Mouse (Mus musculus): Measurements from ENCODE around the gene Gkn2.

Gkn2 gene

GRCm38 (mm10) chr6:87373057-87373456 is at the start of gene Gkn2:
Gene Gkn2 (plus strand): TSS chr6:87373357.
- DNase-seq: no peak

GRCm38 (mm10) chr6:87323381-87323780 is 49.8 kb upstream of the Gkn2 start:
- DNase-seq: peak; percentile 76

DNA sequence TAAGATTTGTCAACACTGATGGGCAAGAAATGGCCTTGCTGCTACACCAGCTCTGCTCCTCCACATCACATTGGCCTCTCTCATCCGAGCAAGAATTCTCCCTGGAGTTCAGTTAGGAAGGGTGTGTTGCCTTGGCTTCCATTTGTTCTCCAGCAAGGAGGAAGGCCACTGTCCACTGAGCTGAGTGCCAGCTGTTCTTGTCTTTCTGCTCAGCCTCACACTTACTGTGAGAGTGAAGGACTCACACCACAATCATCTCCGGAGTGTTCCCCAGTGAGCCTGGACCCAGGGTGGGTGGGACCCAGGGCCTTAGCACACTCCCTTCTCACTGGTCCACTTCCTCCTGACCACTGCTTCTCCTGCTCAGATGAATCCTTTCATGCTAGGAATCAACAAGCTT is 46.2 kb upstream of the Gkn2 start:
- DNase-seq: no peak

DNA sequence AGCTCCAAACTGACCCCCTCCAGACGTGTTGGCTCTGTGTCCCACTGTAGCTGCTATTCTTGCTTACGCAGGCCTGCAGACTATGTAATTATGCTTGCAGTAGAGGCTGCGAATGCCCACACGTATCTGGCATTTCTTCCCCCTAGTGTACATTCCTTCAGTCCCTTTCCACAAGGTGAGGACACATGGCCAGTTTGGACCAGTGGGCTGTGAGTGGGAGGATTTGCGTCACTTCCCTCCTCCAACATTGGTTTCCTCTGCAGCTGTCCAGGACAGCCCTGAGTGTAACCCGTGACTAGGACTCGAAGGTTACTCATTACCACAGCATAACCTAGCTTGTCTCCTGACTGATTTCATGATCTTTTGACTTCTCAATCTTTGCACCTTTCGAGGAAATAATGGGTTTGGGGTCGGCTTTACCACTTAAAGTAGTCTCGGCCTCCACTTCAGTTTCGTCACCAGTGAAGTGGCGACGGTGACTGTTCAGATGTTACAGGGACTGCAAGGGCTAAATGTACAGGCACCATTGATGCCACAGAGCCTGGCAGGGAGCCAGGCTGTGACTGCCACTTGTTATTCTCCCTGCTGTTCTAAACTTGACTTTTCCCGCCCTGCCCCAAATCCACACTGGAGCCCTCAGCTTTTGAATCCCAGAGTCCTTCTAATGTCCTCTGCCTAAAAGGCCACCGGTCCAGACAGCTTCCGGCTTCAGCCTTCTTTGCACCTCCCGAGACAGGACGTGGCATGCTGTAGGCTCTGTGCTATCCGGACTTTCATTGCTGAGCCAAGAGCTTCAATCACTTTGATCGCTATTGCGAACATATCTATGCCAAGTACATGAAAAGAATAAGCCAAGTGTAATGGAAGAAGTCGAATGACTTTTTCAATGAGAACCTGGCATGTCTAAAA is 44.6 kb upstream of the Gkn2 start:
- peak; percentile 46 for DNase-seq

DNA sequence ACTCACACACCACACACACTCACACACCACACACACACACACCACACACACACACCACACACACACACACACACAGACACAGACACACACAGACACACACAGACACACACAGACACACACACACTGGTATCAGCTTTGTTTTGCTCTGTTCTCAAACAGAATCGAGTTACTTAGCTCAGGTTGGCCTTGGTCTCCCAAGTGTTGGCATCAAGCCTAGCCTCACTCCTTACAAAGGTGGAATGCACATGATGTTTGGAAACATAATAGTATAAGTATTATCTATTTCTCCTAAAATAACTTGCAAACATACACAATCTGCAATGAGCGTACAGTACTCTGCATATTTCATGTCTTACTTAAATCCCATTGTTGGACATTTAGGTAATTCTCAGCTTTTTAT is 40.8 kb upstream of the Gkn2 start:
- peak; percentile 18 for DNase-seq

- peak; percentile 57 for DNase-seq
Observed at GRCm38 (mm10) chr6:87334361-87335090, 38.6 kb upstream of the Gkn2 start.

GRCm38 (mm10) chr6:87335091-87335934 is 37.8 kb upstream of the Gkn2 start, which contains the start of gene Antxr1:
Gene Antxr1 (minus strand): TSS chr6:87335821.
- peak; percentile 58 for DNase-seq

DNA sequence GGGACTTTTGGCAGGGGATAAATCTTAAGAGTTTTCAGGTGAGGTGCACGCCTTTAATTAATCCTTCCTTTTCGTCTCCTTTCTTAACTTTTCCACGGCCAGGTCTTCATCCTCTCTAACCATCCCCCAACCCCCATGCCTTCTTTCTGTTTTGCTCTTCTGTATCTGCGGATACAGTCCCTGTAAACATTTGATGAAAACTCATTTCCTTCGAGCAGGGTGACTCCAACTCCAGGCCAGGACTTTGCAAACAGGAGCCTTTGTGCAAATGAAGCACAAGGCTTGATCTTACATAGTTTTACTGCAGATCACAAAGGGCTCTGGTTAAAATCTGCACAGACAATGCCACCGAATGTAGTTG is 37.2 kb upstream of the Gkn2 start:
- DNase-seq: peak; percentile 70

- DNase-seq: no peak
Observed at GRCm38 (mm10) chr6:87350829-87351228, 22.3 kb upstream of the Gkn2 start, which contains the start of gene Gkn1. Gene Gkn1 (minus strand): TSS chr6:87350942.

DNA sequence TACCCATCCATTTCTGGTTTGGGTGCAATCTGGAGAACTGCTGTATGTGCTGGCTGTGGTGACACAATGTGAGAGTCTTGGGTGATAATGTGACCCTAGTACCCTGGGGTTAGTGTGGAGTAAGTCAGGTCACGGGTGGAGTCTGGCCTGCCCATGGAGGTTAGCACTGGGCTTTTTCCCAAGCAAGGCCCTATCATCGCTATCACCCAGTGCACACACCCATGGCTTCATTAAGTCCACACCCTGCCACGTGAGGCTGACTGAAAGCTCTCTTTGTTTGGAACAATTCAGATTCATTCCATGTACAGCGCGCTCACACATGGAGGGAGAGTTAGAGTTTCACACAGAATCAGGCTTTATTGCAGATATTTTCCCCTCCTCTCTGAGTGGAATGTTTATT is 18.7 kb upstream of the Gkn2 start:
- peak; percentile 18 for DNase-seq

DNA sequence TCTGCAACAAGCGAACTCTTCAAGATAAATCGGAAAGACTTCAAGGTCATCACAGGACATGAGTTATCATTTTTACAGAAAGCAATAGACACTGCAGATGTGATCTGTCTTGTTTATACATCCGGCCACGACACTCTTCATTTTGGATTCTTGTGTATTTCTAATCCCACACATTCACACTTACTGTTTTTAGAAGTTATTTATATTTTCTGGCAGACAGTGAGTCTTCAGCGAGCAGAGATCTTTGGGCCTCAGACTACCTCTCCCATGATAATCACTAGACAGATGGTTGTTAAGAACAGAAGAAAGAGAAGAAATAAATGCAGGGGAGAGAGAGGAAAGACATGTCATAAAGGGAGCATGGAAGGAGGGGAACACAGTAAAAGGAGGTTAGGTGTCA is 3.9 kb upstream of the Gkn2 start:
- DNase-seq: no peak

- DNase-seq: peak; percentile 61
Observed at GRCm38 (mm10) chr6:87383926-87384691, 11.0 kb downstream of the Gkn2 start.

- DNase-seq: no peak
Observed at GRCm38 (mm10) chr6:87384761-87385160, 11.6 kb downstream of the Gkn2 start.

DNA sequence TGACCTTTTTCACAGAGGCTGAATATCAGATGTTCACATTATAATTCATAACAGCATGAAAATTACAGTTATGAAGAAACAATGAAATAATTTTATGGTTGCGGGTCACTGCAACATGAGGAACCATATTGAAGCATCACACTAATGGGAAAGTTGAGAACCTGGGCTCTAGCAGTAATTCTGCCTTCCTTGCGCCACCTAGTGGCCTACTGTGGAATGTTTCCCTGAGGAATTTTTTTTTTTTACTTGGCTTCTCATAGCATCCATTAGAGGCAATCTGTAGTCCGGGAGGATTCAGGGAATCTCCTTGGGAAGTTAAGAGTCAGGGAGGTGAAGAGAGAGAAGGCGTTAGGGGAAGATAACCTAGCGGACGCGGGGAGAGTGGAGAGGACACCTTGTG is 13.0 kb downstream of the Gkn2 start:
- peak; percentile 85 for DNase-seq

GRCm38 (mm10) chr6:87386681-87387080 is 13.5 kb downstream of the Gkn2 start:
- DNase-seq: no peak

GRCm38 (mm10) chr6:87388877-87389276 is 15.7 kb downstream of the Gkn2 start, which contains the start of gene Gkn3:
Gene Gkn3 (minus strand): TSS chr6:87388935.
- peak; percentile 50 for DNase-seq

GRCm38 (mm10) chr6:87389455-87389989 is 16.4 kb downstream of the Gkn2 start:
- no peak for DNase-seq

DNA sequence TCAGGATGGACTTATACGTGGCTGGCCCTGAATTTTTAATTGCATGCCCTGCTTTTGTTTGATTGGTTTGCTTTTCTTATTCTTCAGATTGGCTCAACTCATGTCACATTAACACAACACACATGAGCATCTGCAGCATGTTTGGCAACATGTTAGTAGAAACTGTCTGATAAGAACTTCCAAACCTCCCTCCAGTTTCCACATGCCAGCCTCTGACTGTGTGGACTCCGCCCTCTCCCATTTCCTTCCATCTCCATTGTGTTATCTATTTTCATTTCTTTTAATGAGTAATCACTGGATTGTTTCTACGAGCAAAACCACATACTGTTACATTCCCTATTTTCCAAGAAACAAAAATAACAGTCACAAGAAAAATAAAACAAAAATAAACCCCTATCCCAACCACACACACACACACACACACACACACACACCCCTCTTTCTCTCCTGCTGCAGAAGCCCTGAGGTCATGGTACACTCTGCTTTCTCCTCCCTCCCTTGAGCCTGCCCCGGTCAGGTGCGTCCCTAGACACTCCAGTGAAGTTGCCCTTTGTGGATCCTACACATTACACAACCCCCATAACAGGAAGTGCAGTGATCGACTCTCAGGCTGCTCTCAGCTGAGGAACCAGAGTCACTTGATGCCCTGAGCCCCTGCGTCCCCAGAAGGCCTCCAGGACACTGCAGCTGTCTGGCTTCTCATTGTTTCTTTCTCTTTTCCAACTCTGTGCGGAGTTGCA is 20.5 kb downstream of the Gkn2 start:
- DNase-seq: peak; percentile 51

- no peak for DNase-seq
Observed at GRCm38 (mm10) chr6:87394783-87395182, 21.6 kb downstream of the Gkn2 start.

DNA sequence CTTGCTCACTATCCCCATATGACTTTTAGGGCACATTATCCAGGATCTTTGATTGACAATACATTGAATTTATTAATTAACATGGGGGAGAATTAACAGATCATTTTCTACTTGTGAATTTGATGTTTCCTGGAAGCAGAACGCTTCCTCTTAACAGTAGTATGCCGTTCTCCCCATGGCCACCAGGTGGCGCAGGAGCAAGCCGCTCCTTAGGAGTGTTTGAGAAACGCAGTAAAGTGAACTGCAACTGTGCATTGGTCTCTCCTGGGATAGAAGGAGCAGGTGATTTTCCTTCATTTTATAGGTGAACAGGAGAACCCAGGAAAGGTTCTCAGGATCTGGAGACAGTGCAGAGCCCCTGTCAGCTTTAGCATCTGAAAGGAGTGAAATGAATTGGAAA is 26.0 kb downstream of the Gkn2 start:
- DNase-seq: peak; percentile 87
